Mouse (Mus musculus): ENCODE measurements around the gene Hist2h2ac. TPM values are rescaled to one million over a fixed set of nuclear protein-coding genes. Genes with fewer than 3 reads are reported as not detected.

Hist2h2ac gene
- polyA plus RNA-seq, 1 experiment from 2014 or later: 7.9 TPM

- H3K27ac ChIP-seq (ENCODE audit: low read depth): no peak overlapping the region
- DNase-seq (ENCODE audit: low spot score): no peak
- WGBS: 39% methylated on average over 7 of the region's 7 CpGs
These were observed 47.5 kb downstream of the Hist2h2ac start for GRCm38 (mm10) chr3:96173185-96173584.

GRCm38 (mm10) chr3:96172197-96173178 lies 48.2 kb downstream of the Hist2h2ac start, which contains the start of gene Sf3b4:
Gene Sf3b4 (plus strand): TSS chr3:96172332.
- no peaks in the 10 kb centered on the region for H3K27me3 ChIP-seq (replicated peaks; ENCODE audit: control insufficient read depth, insufficient read depth, low read length)
- ATAC-seq (replicated peaks; ENCODE audit: low FRiP score, low TSS enrichment, low read depth) (peak; percentile 91), DNase-seq (ENCODE audit: low spot score) (peak; percentile 96)
- peaks cover 18% of the 10 kb centered on the region for H3K4me1 ChIP-seq (replicated peaks; ENCODE audit: control insufficient read depth, insufficient read depth, low read length)
- under 1% methylated on average over 56 of the region's 58 CpGs for WGBS
- H3K4me2 ChIP-seq (ENCODE audit: low read length): peak within 1 kb of the TSS; percentile 97
- peaks cover 60% of the 10 kb centered on the region for H3K36me3 ChIP-seq (ENCODE audit: control insufficient read depth, insufficient read depth, low read length)
- no peaks in the 10 kb centered on the region for H3K9me3 ChIP-seq (ENCODE audit: control insufficient read depth, low read length)
- peak within 1 kb of the TSS; percentile 99 for H3K27ac ChIP-seq (ENCODE audit: low read depth)
- H3K4me3 ChIP-seq (ENCODE audit: low read depth, low read length): peak within 1 kb of the TSS; percentile 99
- H3K9ac ChIP-seq (ENCODE audit: low read length): peak within 1 kb of the TSS; percentile 96

More at GRCm38 (mm10) chr3:96173185-96173584, 47.5 kb downstream of the Hist2h2ac start:
- peaks cover 60% of the 10 kb centered on the region for H3K36me3 ChIP-seq (ENCODE audit: control insufficient read depth, insufficient read depth, low read length)
- H3K4me2 ChIP-seq (ENCODE audit: low read length): peak overlapping the region; percentile 97
- peak overlapping the region; percentile 99 for H3K4me3 ChIP-seq (ENCODE audit: low read depth, low read length)
- peaks cover 18% of the 10 kb centered on the region for H3K4me1 ChIP-seq (replicated peaks; ENCODE audit: control insufficient read depth, insufficient read depth, low read length)
- no peaks in the 10 kb centered on the region for H3K9me3 ChIP-seq (ENCODE audit: control insufficient read depth, low read length)
- ATAC-seq (replicated peaks; ENCODE audit: low FRiP score, low TSS enrichment, low read depth): no peak
- H3K9ac ChIP-seq (ENCODE audit: low read length): peak overlapping the region; percentile 96
- no peaks in the 10 kb centered on the region for H3K27me3 ChIP-seq (replicated peaks; ENCODE audit: control insufficient read depth, insufficient read depth, low read length)

DNA sequence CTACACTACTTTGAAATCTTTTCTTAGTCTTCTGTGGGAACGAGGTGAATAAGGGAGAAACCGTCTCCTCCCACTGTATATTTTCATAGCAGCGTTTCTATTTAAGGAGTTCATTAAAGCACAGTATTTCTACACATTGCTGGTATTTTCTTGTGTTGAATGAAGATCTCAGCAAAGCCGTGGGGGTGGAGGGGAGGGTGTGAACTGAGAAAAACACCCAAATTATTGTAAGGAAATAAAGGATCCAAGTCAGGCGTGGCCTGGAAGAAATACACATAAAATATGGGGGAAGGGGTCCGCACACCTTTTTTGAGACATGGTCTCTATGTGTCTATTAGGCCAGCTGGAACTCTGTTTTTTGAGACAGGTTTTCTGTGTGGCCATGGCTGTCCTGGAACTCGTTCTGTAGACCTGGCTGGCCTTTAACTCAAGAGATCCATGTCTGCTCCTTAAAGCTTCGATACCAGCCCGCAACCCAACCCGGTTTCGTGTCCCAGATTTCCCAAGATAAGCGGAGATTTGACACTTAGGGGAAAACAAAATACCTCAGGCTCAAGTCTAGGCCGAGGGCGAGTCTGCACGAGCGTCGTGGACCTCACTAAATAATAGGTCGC lies 49.0 kb downstream of the Hist2h2ac start:
- peak overlapping the region; percentile 96 for H3K9ac ChIP-seq (ENCODE audit: low read length)
- no peak for DNase-seq (ENCODE audit: low spot score)
- no peaks in the 10 kb centered on the region for H3K27me3 ChIP-seq (replicated peaks; ENCODE audit: control insufficient read depth, insufficient read depth, low read length)
- peak overlapping the region; percentile 97 for H3K4me2 ChIP-seq (ENCODE audit: low read length)
- H3K4me3 ChIP-seq (ENCODE audit: low read depth, low read length): peak overlapping the region; percentile 99
- 17% methylated on average over 18 of the region's 18 CpGs for WGBS
- no peaks in the 10 kb centered on the region for H3K9me3 ChIP-seq (ENCODE audit: control insufficient read depth, low read length)
- peak overlapping the region; percentile 99 for H3K27ac ChIP-seq (ENCODE audit: low read depth)
- peaks cover 55% of the 10 kb centered on the region for H3K36me3 ChIP-seq (ENCODE audit: control insufficient read depth, insufficient read depth, low read length)
- peaks cover 18% of the 10 kb centered on the region for H3K4me1 ChIP-seq (replicated peaks; ENCODE audit: control insufficient read depth, insufficient read depth, low read length)
- ATAC-seq (replicated peaks; ENCODE audit: low FRiP score, low TSS enrichment, low read depth): peak; percentile 14; the same call in 1 of the 2 replicates

DNA sequence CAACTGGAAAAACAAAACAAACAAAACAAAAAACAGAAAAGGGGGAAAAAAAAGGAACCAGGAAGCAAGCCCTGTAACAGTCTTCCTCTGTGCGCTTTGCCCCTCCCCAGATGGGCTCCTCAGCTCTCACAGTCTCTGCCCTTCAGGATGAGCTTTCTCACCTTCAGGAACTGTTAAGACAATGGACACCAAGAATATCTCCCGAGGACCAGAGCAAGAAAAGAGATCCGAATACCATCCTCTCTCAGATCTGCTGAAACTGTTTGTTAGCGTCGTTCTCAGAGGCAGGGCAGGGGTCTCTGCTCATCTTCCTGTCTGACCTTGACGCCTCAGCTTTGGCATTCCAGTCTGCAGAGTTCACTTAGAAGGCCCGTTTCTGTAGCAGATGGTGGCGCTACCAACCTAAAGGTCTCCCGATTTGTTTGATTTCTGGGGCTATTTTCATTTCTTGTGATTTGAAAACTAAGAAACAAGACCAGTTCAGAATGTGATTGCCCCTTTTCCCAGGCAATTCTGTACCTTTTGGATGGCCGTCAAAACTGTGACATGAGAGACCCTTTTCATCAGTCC lies 49.6 kb downstream of the Hist2h2ac start:
- Histone ChIP-seq H3K27me3 (replicated peaks; ENCODE audit: control insufficient read depth, insufficient read depth, low read length) (no peaks in the 10 kb centered on the region), H3K4me3 (ENCODE audit: low read depth, low read length) (peak overlapping the region; percentile 99), H3K9me3 (ENCODE audit: control insufficient read depth, low read length) (no peaks in the 10 kb centered on the region), H3K4me2 (ENCODE audit: low read length) (peak overlapping the region; percentile 97), H3K36me3 (ENCODE audit: control insufficient read depth, insufficient read depth, low read length) (peaks cover 49% of the 10 kb centered on the region), H3K9ac (ENCODE audit: low read length) (peak overlapping the region; percentile 96), H3K4me1 (replicated peaks; ENCODE audit: control insufficient read depth, insufficient read depth, low read length) (peaks cover 18% of the 10 kb centered on the region), H3K27ac (ENCODE audit: low read depth) (peak overlapping the region; percentile 99)
- WGBS: 58% methylated on average over 10 of the region's 10 CpGs
- no peak for DNase-seq (ENCODE audit: low spot score)
- no peak for ATAC-seq (replicated peaks; ENCODE audit: low FRiP score, low TSS enrichment, low read depth)

Small RNA genes within 50 kb of the gene (microRNA-seq; reads per million reads assigned to microRNA genes)
- gene Gm44492 (not detected), gene Gm47311 (not detected), gene Gm47313 (not detected)

Other genes starting within 250 kb of the Hist2h2ac start
- gene Plekho1, start 224.9 kb downstream of the Hist2h2ac start, polyA plus RNA-seq (2014; fragmentation: Nextera tagmentation; extraction: Ambion mirVana): 33.3 and 35.0 TPM in 2 replicates
- 20.6 and 25.8 TPM in 2 replicates for gene Vps45, start 162.4 kb downstream of the Hist2h2ac start, polyA plus RNA-seq (2014; fragmentation: Nextera tagmentation; extraction: Ambion mirVana)
- 14.0 and 14.8 TPM in 2 replicates for gene Otud7b, start 116.4 kb downstream of the Hist2h2ac start, polyA plus RNA-seq (2014; fragmentation: Nextera tagmentation; extraction: Ambion mirVana)
- 27.7 and 28.8 TPM in 2 replicates for gene Mtmr11, start 58.9 kb downstream of the Hist2h2ac start, polyA plus RNA-seq (2014; fragmentation: Nextera tagmentation; extraction: Ambion mirVana)
- gene Sf3b4, start 48.5 kb downstream of the Hist2h2ac start, polyA plus RNA-seq (2014; fragmentation: Nextera tagmentation; extraction: Ambion mirVana): 184 and 195 TPM in 2 replicates
- 6.5 and 8.3 TPM in 2 replicates for gene Sv2a, start 39.7 kb downstream of the Hist2h2ac start, polyA plus RNA-seq (2014; fragmentation: Nextera tagmentation; extraction: Ambion mirVana)
- 74.2 and 79.5 TPM in 2 replicates for gene Bola1, start 1.2 kb downstream of the Hist2h2ac start, polyA plus RNA-seq (2014; fragmentation: Nextera tagmentation; extraction: Ambion mirVana)
- 0.74 and 1.3 TPM in 2 replicates for gene Hist2h2ab, start 1.0 kb downstream of the Hist2h2ac start, polyA plus RNA-seq (2014; fragmentation: Nextera tagmentation; extraction: Ambion mirVana)
- gene Hist2h2be, start 239 bp upstream of the Hist2h2ac start, polyA plus RNA-seq (2014; fragmentation: Nextera tagmentation; extraction: Ambion mirVana): 7.3 and 7.6 TPM in 2 replicates
- 8.3 and 8.7 TPM in 2 replicates for gene Hist2h3c2, start 18.2 kb upstream of the Hist2h2ac start, polyA plus RNA-seq (2014; fragmentation: Nextera tagmentation; extraction: Ambion mirVana)
- 33.3 and 45.5 TPM in 2 replicates for gene Hist2h2aa2, start 19.4 kb upstream of the Hist2h2ac start, polyA plus RNA-seq (2014; fragmentation: Nextera tagmentation; extraction: Ambion mirVana)
- gene Hist2h2aa1, start 24.6 kb upstream of the Hist2h2ac start, polyA plus RNA-seq (2014; fragmentation: Nextera tagmentation; extraction: Ambion mirVana): 16.3 and 23.3 TPM in 2 replicates
- gene Hist2h3c1, start 25.8 kb upstream of the Hist2h2ac start, polyA plus RNA-seq (2014; fragmentation: Nextera tagmentation; extraction: Ambion mirVana): 0.56 and 2.0 TPM in 2 replicates
- 11.1 and 14.2 TPM in 2 replicates for gene Hist2h4, start 42.4 kb upstream of the Hist2h2ac start, polyA plus RNA-seq (2014; fragmentation: Nextera tagmentation; extraction: Ambion mirVana)
- gene Hist2h3b, start 47.8 kb upstream of the Hist2h2ac start, polyA plus RNA-seq (2014; fragmentation: Nextera tagmentation; extraction: Ambion mirVana): 77.9 and 79.1 TPM in 2 replicates
- gene Hist2h2bb, start 48.9 kb upstream of the Hist2h2ac start, polyA plus RNA-seq (2014; fragmentation: Nextera tagmentation; extraction: Ambion mirVana): 20.1 and 22.0 TPM in 2 replicates
- 3.4 TPM in 2 replicates for gene Fcgr1, start 73.1 kb upstream of the Hist2h2ac start, polyA plus RNA-seq (2014; fragmentation: Nextera tagmentation; extraction: Ambion mirVana)
- gene BC107364, start 231.4 kb upstream of the Hist2h2ac start, polyA plus RNA-seq (2014; fragmentation: Nextera tagmentation; extraction: Ambion mirVana): not detected in 2 replicates

Data from intestine, embryonic 14.5 days (tissue).